Mouse (Mus musculus): Measurements from ENCODE around the gene Metrnl. TPM values are rescaled to one million over a fixed set of nuclear protein-coding genes. Genes with fewer than 3 reads are reported as not detected.
"Not testable (repeated sequence)": the region's sequence is repeated elsewhere in the genome, so short reads cannot be mapped to it uniquely, and the experiment has no call there.

The Metrnl gene
- polyA plus RNA-seq, 2 experiments: 2.1 to 3.4 TPM

GRCm38 (mm10) chr11:121654406-121654945 lies 46.9 kb upstream of the Metrnl start:
- H3K4me2 ChIP-seq (ENCODE audit: low read depth): no peak overlapping the region
- no peaks in the 10 kb centered on the region for H3K9me3 ChIP-seq (ENCODE audit: control insufficient read depth, low read length)
- ATAC-seq (ENCODE audit: insufficient read depth) (no peak), DNase-seq (ENCODE audit: low read depth in 3 of 3, low spot score in 3 of 3) (no peak)
- H3K27me3 ChIP-seq (ENCODE audit: control insufficient read depth, insufficient read depth, low read length): no peaks in the 10 kb centered on the region
- peaks cover 0 to 2% of the 10 kb centered on the region in 2 experiments; a peak in 1 of 4 replicates for H3K4me1 ChIP-seq (replicated peaks; ENCODE audit: control insufficient read depth in 2 of 2, insufficient read depth in 2 of 2, low read length in 1 of 2)
- no peak overlapping the region for H3K9ac ChIP-seq (replicated peaks)
- TF ChIP-seq CTCF (IDR thresholded peaks at IDR 0.05; ENCODE audit: low read depth) (no peak), EP300 (IDR thresholded peaks at IDR 0.05; ENCODE audit: low read depth) (no peak)
- 72% methylated on average over 9 of the region's 9 CpGs for WGBS (ENCODE audit: insufficient replicate concordance)
- no peak overlapping the region for H3K4me3 ChIP-seq (ENCODE audit: insufficient read depth in 1 of 2, low read depth in 2 of 2, low read length in 2 of 2)
- no peak overlapping the region for H3K27ac ChIP-seq
- no peaks in the 10 kb centered on the region for H3K36me3 ChIP-seq (replicated peaks; ENCODE audit: control insufficient read depth, insufficient read depth, low read depth)

- no peaks in the 10 kb centered on the region for H3K9me3 ChIP-seq (ENCODE audit: control insufficient read depth, low read length)
- H3K4me2 ChIP-seq (ENCODE audit: low read depth): no peak overlapping the region
- DNase-seq (ENCODE audit: low read depth in 3 of 3, low spot score in 3 of 3) (no peak), ATAC-seq (ENCODE audit: insufficient read depth) (no peak)
- H3K27ac ChIP-seq: no peak overlapping the region
- H3K27me3 ChIP-seq (ENCODE audit: control insufficient read depth, insufficient read depth, low read length): no peaks in the 10 kb centered on the region
- H3K4me3 ChIP-seq (ENCODE audit: insufficient read depth in 1 of 2, low read depth in 2 of 2, low read length in 2 of 2): no peak overlapping the region
- TF ChIP-seq CTCF (IDR thresholded peaks at IDR 0.05; ENCODE audit: low read depth) (no peak), EP300 (IDR thresholded peaks at IDR 0.05; ENCODE audit: low read depth) (no peak)
- no peak overlapping the region for H3K9ac ChIP-seq (replicated peaks)
- 35% methylated on average over 6 of the region's 6 CpGs for WGBS (ENCODE audit: insufficient replicate concordance)
- peaks cover 0 to 2% of the 10 kb centered on the region in 2 experiments; a peak in 1 of 4 replicates for H3K4me1 ChIP-seq (replicated peaks; ENCODE audit: control insufficient read depth in 2 of 2, insufficient read depth in 2 of 2, low read length in 1 of 2)
- no peaks in the 10 kb centered on the region for H3K36me3 ChIP-seq (replicated peaks; ENCODE audit: control insufficient read depth, insufficient read depth, low read depth)
Measured at GRCm38 (mm10) chr11:121655166-121655806, 46.1 kb upstream of the Metrnl start.

- ATAC-seq (ENCODE audit: insufficient read depth) (no peak), DNase-seq (ENCODE audit: low read depth in 3 of 3, low spot score in 3 of 3) (no peak)
- Histone ChIP-seq H3K4me3 (ENCODE audit: insufficient read depth in 1 of 2, low read depth in 2 of 2, low read length in 2 of 2) (no peak overlapping the region), H3K4me1 (replicated peaks; ENCODE audit: control insufficient read depth in 2 of 2, insufficient read depth in 2 of 2, low read length in 1 of 2) (peaks cover 0 to 2% of the 10 kb centered on the region in 2 experiments; a peak in 1 of 4 replicates), H3K9ac (replicated peaks) (no peak overlapping the region), H3K4me2 (ENCODE audit: low read depth) (no peak overlapping the region), H3K36me3 (replicated peaks; ENCODE audit: control insufficient read depth, insufficient read depth, low read depth) (no peaks in the 10 kb centered on the region), H3K9me3 (ENCODE audit: control insufficient read depth, low read length) (no peaks in the 10 kb centered on the region), H3K27ac (no peak overlapping the region), H3K27me3 (ENCODE audit: control insufficient read depth, insufficient read depth, low read length) (no peaks in the 10 kb centered on the region)
- TF ChIP-seq CTCF (IDR thresholded peaks at IDR 0.05; ENCODE audit: low read depth): no peak
- no peak for TF ChIP-seq EP300 (IDR thresholded peaks at IDR 0.05; ENCODE audit: low read depth)
- 56% methylated on average over 6 of the region's 6 CpGs for WGBS (ENCODE audit: insufficient replicate concordance)
Measured at GRCm38 (mm10) chr11:121655807-121656511, 45.4 kb upstream of the Metrnl start.

- Histone ChIP-seq H3K4me2 (ENCODE audit: low read depth) (no peak overlapping the region), H3K27ac (no peak overlapping the region), H3K4me3 (ENCODE audit: insufficient read depth in 1 of 2, low read depth in 2 of 2, low read length in 2 of 2) (no peak overlapping the region), H3K9me3 (ENCODE audit: control insufficient read depth, low read length) (no peaks in the 10 kb centered on the region), H3K27me3 (ENCODE audit: control insufficient read depth, insufficient read depth, low read length) (no peaks in the 10 kb centered on the region), H3K36me3 (replicated peaks; ENCODE audit: control insufficient read depth, insufficient read depth, low read depth) (no peaks in the 10 kb centered on the region), H3K9ac (replicated peaks) (no peak overlapping the region), H3K4me1 (replicated peaks; ENCODE audit: control insufficient read depth in 2 of 2, insufficient read depth in 2 of 2, low read length in 1 of 2) (peaks cover 0 to 2% of the 10 kb centered on the region in 2 experiments; a peak in 1 of 4 replicates)
- WGBS (ENCODE audit: insufficient replicate concordance): 45% methylated on average over 1 of the region's 1 CpGs
- ATAC-seq (ENCODE audit: insufficient read depth): no peak
- no peak for DNase-seq (ENCODE audit: low read depth in 3 of 3, low spot score in 3 of 3)
- TF ChIP-seq CTCF (IDR thresholded peaks at IDR 0.05; ENCODE audit: low read depth): no peak; the same call in 1 of the 2 replicates
- TF ChIP-seq EP300 (IDR thresholded peaks at IDR 0.05; ENCODE audit: low read depth): no peak
Measured at GRCm38 (mm10) chr11:121658151-121658550, 43.2 kb upstream of the Metrnl start.

- H3K4me2 ChIP-seq (ENCODE audit: low read depth); H3K9ac ChIP-seq (replicated peaks); DNase-seq (ENCODE audit: low read depth in 3 of 3, low spot score in 3 of 3); ATAC-seq (ENCODE audit: insufficient read depth); H3K36me3 ChIP-seq (replicated peaks; ENCODE audit: control insufficient read depth, insufficient read depth, low read depth); H3K27ac ChIP-seq; H3K27me3 ChIP-seq (ENCODE audit: control insufficient read depth, insufficient read depth, low read length); H3K4me3 ChIP-seq (ENCODE audit: insufficient read depth in 1 of 2, low read depth in 2 of 2, low read length in 2 of 2); H3K9me3 ChIP-seq (ENCODE audit: control insufficient read depth, low read length); H3K4me1 ChIP-seq (replicated peaks; ENCODE audit: control insufficient read depth in 2 of 2, insufficient read depth in 2 of 2, low read length in 1 of 2): not testable (repeated sequence)
- WGBS (ENCODE audit: insufficient replicate concordance): 69% methylated on average over 2 of the region's 2 CpGs
Measured at GRCm38 (mm10) chr11:121660604-121661003, 40.7 kb upstream of the Metrnl start.
